Comparison of ENCODE assay signal across 20 mouse cellular contexts in genomic region chr1:95381028-95381427, GRCm38 (mm10).
DNase-seq lines count a peak whose midpoint lies in the region; ATAC-seq and TF ChIP-seq lines count a peak whose summit lies in the region.
"Had no signal": no experiment of that assay in that cellular context is flagged by ENCODE, and none has a peak within 500 bp of the region (broad histone marks: within the 10 kb centered on the region; RNA-seq: fewer than 3 reads in every experiment).

No protein-coding gene starts in this region.

- H3K36me3 ChIP-seq in CH12.LX (replicated peaks in 1 of 2; ENCODE audit: control insufficient read depth in 1 of 2, insufficient read depth in 1 of 2, low read length in 1 of 2): no peaks in the 10 kb centered on the region
- H3K36me3 ChIP-seq: embryonic facial prominence, embryonic 10.5 days; forebrain, embryonic 10.5 days; forebrain, embryonic 15.5 days; heart, embryonic 12.5 days; hindbrain, embryonic 15.5 days had no signal

- peak; percentile 58 for ATAC-seq in common myeloid progenitor, adult 5-6 weeks (replicated peaks; ENCODE audit: low read depth, poor library complexity, severe bottlenecking)
- ATAC-seq in megakaryocyte, adult 5-6 weeks (ENCODE audit: poor library complexity, severe bottlenecking): peak; percentile 70
- no peak for ATAC-seq in erythroid progenitor cell, adult 5-6 weeks (replicated peaks; ENCODE audit: low FRiP score, poor library complexity, severe bottlenecking)
- ATAC-seq: forebrain, embryonic 15.5 days; intestine, embryonic 16.5 days had no signal

- no peak for TF ChIP-seq POLR2A in CH12.LX (IDR thresholded peaks at IDR 0.05; ENCODE audit: low read depth, low read length)

- DNase-seq in CH12.LX (ENCODE audit: extremely low read depth): peak; percentile 5
- no peak for DNase-seq in spleen, postnatal 4 days (ENCODE audit: low spot score in 2 of 2)
- DNase-seq in kidney, adult 8-10 months: no peak
- DNase-seq in layer of hippocampus, adult 9-10 months (ENCODE audit: low spot score): no peak
- DNase-seq: adrenal gland, adult 8-10 months; adrenal gland, postnatal 36 days; cerebellum, adult 11-12 months; cerebellum, adult 9-11 months; cerebellum, postnatal 36 days; gastrocnemius, postnatal 36 days; heart, adult 2 months had no signal

- in situ Hi-C loops in CH12.LX (cut with MboI; ENCODE audit: low pct_ligation_motif_present, low pct_unique_long_range_greater_than_20kb, low sequenced_read_pairs): loop anchor here (25.0 kb wide), 1 partner anchor 381 kb away; no protein-coding TSS in a partner anchor

- no peak for TF ChIP-seq RAD21 in CH12.LX (IDR thresholded peaks at IDR 0.05; ENCODE audit: low read depth, low read length)

- H3K4me3 ChIP-seq in CH12.LX (replicated peaks in 1 of 3; ENCODE audit: low read depth in 2 of 3, low read length in 2 of 3, poor library complexity in 1 of 3): no peak overlapping the region
- H3K4me3 ChIP-seq: embryonic facial prominence, embryonic 10.5 days; forebrain, embryonic 10.5 days; forebrain, embryonic 15.5 days; heart, adult 2 months; heart, embryonic 12.5 days; hindbrain, embryonic 15.5 days had no signal

- H3K9me3 ChIP-seq in CH12.LX (replicated peaks; ENCODE audit: low read length): no peaks in the 10 kb centered on the region
- H3K9me3 ChIP-seq: embryonic facial prominence, embryonic 10.5 days; forebrain, embryonic 10.5 days; forebrain, embryonic 15.5 days; heart, embryonic 12.5 days; hindbrain, embryonic 15.5 days had no signal

- no peak overlapping the region for H3K4me2 ChIP-seq in CH12.LX (ENCODE audit: insufficient read depth, low read depth, poor library complexity, severe bottlenecking)
- H3K4me2 ChIP-seq: forebrain, embryonic 15.5 days; heart, embryonic 12.5 days; hindbrain, embryonic 15.5 days had no signal

- no peaks in the 10 kb centered on the region for H3K79me2 ChIP-seq in CH12.LX (replicated peaks; ENCODE audit: control insufficient read depth, extremely low read depth, insufficient read depth, poor library complexity, severe bottlenecking)

- dilution Hi-C loops in CH12.LX (cut with MboI; ENCODE audit: extremely low pct_ligation_motif_present, extremely low pct_unique_long_range_greater_than_20kb, low sequenced_read_pairs): no loop called here

- peaks cover 0 to 10% of the 10 kb centered on the region in 2 experiments; a peak in 1 of 4 replicates for H3K4me1 ChIP-seq in CH12.LX (ENCODE audit: control insufficient read depth in 1 of 2, insufficient read depth in 2 of 2)
- H3K4me1 ChIP-seq: embryonic facial prominence, embryonic 10.5 days; forebrain, embryonic 10.5 days; forebrain, embryonic 15.5 days; heart, embryonic 12.5 days; hindbrain, embryonic 15.5 days had no signal

- TF ChIP-seq EP300 in CH12.LX (IDR thresholded peaks at IDR 0.05; ENCODE audit: low read length): no peak

- H3K27ac ChIP-seq in CH12.LX (ENCODE audit: insufficient read depth, low read depth): no peak overlapping the region
- H3K27ac ChIP-seq: embryonic facial prominence, embryonic 10.5 days; forebrain, embryonic 10.5 days; forebrain, embryonic 15.5 days; heart, adult 2 months; hindbrain, embryonic 15.5 days had no signal

- H3K27me3 ChIP-seq in CH12.LX (replicated peaks): no peaks in the 10 kb centered on the region
- H3K27me3 ChIP-seq: forebrain, embryonic 15.5 days; heart, embryonic 12.5 days; hindbrain, embryonic 15.5 days had no signal

- no peak for TF ChIP-seq CTCF in CH12.LX (conservative IDR thresholded peaks at IDR 0.05 in 1 of 2, IDR thresholded peaks at IDR 0.05 in 1 of 2; ENCODE audit: low read depth in 2 of 2, low read length in 2 of 2)

- no peak overlapping the region for H3K9ac ChIP-seq in CH12.LX (ENCODE audit: insufficient read depth, low read depth)
- H3K9ac ChIP-seq: forebrain, embryonic 15.5 days; heart, embryonic 12.5 days; hindbrain, embryonic 15.5 days had no signal

TF ChIP-seq in CH12.LX, 34 proteins besides CTCF, POLR2A, EP300 and RAD21:
- TF ChIP-seq ZC3H11A (IDR thresholded peaks at IDR 0.05; ENCODE audit: low read depth, low read length) (no peak), UBTF (IDR thresholded peaks at IDR 0.05; ENCODE audit: low read depth, low read length) (no peak), JUN (IDR thresholded peaks at IDR 0.05; ENCODE audit: insufficient read depth, low read depth, low read length) (no peak), CHD2 (IDR thresholded peaks at IDR 0.05; ENCODE audit: low read length) (no peak)
TF ChIP-seq in CH12.LX: peak in this region for 0.
